Mouse (Mus musculus) thymus, postnatal 10 days (tissue): ENCODE data around the gene Prlh.

Source experiments
- DNase-seq, 2 experiments: peaks; one replicate each; pipeline ENCODE4 v3.0.0; 2021; ENCODE audit warnings: low spot score in 2 of 2

The Prlh gene

DNA sequence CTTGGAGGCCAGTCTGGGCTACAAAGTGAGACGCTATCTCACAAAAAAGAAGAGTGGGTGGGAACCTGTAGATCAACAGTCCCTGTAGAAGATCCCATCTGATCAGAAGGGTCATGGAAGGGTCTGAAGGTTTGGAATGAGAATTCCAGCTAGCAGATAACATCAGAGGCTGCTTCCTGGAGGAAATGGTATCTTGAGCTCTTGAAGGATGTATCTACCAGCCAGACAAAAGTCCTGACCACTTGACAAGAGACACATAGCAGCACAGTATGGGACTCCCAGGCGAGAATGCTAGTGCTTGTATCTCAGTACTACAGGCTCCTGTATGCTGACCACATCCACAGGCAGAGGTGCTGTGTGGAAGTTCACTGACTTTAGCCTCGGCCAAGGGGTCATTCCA lies 48.2 kb downstream of the Prlh start:
- DNase-seq, result no peak

DNA sequence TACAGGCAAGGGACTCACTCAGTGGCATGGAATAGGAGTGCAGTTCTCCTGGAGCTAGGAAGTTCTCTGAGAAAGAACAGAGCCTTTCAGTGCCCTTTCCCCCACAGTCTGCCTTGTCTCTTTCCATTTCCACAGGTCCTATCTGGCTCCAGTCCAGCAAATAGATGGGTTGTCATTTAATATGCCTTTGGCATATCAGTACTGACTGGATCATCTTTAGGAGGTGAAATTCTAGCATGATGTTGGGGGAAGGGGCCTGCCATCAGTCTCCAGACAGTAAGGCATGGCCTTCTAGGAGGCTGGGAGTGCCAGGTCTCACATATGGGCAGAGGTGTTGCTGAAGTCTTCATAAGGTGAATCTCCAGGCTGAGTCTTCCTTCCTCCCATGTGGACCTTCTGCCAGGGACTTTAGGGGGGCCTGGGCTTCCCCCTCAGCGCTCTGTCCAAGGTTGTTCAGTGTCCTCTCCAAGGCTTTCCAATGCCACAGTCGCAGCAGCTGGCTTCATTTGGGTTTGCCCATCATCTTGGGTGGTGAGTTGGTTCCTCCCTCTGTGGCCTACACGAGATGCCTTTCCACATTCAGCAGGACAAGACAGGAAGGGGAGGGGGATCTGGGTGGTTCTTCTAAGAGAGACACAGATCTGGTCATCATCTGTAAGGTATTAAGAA lies 49.1 kb downstream of the Prlh start:
- DNase-seq, result no peak

DNA sequence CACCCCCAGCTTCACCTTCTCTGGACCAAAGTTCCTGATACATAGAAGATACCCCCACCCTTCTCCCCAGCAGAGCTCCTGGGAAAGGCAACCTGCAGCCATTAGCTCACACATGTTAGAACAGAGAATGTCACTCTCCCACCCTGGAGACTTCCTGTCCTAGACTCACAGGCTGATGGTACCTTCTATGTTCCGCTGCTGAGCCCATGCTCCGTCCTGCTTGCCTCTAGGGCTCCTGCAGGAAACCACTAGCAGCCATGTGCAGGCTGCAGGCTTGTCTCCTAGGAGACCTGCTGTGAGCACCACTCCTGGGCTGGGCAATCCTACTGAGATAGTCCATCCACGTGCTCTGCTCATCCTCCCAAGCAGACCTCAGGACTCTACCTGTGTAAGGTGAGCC lies 49.7 kb downstream of the Prlh start:
- no peak for DNase-seq
